Mouse (Mus musculus): ENCODE measurements around the gene Hormad2.

Hormad2 gene

DNA sequence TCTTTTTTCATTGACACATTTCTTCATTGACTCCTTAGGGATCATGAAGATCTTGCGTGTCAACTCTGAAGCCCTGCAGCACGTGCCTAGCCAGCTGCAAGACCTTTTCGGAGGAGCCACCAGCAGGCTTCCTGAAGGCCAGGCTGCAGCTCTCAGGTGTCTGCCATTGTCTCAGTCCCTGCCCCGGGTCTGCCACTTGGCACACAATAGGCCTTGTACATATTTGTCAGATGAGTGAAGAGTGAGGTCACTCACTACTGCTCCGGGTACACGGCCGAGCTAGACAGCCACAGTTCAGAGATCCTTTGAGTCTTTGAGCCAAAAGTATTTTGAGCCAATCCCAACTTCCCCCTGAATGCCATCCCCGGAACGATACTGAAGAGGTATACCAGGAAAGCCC lies 137.9 kb downstream of the Hormad2 start:
- no peak for DNase-seq (ENCODE audit: low spot score in 2 of 2)

- DNase-seq (ENCODE audit: low spot score in 2 of 2): no peak
Measured at GRCm38 (mm10) chr11:4302363-4302913, 138.5 kb downstream of the Hormad2 start.

DNA sequence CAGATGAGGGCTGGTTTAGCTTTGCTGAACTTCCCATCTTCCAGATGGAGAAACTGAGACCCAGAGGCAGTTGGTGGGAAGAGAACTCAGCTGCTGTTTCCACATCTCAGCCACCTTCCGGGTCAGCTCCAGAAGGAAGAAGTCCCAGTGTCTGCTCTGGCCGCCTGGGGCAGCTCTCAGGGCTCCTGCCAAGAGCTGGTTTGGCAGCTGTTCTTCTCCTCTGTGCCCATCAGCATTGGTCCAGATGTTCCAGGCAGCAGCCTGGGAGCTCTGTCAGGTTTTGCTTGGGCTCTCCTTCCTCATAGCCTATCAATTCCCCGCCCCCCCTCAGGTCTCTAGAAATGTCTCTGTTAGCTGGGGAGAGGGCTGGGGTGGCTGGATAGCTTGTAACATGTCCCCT lies 140.2 kb downstream of the Hormad2 start:
- DNase-seq (ENCODE audit: low spot score in 2 of 2): no peak

DNA sequence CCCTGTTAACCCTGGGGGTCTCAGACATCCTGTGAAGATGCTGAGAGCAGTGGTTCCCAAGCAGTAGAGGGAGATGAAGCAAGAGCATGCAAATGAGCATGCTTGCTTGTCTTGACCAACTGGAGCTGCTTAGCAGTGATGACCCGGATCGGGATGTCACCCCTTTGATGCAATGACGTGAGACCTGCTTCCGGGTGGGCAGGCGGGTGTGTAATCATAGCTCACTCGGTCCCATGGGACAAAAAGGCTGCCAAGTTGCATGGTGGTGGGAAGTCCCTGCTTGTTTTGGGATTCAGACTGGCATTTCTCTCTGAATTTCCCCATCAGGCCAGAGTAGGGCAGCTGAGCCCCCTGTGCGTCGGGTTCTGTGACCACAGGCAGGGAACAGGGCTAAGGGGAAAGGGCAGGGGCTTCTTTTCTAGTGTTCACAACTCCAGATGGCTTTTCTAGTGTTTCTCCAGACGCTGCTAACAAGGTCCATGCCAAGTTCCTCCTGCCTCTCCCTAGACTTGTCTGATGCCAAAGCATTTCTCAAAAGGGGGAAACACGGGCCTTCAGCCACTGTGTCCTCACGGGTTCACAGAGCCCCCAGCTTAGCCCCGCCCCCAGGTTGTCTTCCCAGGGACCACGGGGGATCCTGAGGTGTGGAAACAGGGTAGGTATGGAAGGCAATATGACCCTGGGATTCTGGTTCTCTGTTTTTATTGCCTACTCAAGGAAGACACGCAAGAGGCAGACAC lies 141.0 kb downstream of the Hormad2 start:
- DNase-seq (ENCODE audit: low spot score in 2 of 2): no peak

- DNase-seq (ENCODE audit: low spot score in 2 of 2): no peak
Measured at GRCm38 (mm10) chr11:4299191-4299590, 141.7 kb downstream of the Hormad2 start.

DNA sequence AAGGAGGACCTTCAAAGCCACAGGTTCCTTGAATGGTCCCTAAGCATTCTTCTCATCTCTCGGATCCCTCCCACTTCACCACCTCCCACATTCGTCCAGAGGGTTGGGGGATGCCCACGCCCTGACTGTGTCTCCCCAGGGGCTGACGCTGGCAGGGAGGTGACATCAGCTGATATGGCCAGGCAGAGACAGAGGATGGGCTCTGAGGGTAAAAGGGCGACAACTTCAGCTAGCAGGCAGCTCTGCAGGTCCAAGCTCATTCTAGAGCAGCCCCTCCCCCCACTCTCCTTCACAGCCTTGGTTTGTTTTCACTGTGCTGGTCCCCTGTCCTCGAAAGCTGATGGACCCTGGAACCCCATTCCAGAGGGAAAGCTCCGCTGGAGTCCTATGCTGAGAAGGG lies 142.3 kb downstream of the Hormad2 start:
- DNase-seq (ENCODE audit: low spot score in 2 of 2): no peak

DNA sequence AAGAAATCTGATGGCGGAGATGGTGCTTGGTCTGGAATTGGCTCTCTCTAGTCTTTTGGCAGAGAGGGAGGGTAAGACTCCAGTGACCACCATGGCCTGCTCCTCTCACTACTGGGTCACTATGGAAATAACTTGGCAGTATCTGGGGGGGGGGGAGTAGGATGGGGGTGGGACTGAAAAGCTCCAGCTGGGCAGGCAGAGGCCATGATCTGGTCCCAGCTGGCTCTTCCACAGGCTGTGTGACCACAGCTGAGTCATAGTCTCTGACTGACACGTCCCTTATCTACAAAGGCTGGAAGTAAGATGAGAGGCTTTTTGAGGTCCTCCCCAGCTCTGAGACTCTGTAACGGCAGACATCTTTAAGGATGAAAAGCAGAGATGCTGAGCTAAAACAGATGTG lies 143.2 kb downstream of the Hormad2 start:
- DNase-seq (ENCODE audit: low spot score in 2 of 2): no peak

DNA sequence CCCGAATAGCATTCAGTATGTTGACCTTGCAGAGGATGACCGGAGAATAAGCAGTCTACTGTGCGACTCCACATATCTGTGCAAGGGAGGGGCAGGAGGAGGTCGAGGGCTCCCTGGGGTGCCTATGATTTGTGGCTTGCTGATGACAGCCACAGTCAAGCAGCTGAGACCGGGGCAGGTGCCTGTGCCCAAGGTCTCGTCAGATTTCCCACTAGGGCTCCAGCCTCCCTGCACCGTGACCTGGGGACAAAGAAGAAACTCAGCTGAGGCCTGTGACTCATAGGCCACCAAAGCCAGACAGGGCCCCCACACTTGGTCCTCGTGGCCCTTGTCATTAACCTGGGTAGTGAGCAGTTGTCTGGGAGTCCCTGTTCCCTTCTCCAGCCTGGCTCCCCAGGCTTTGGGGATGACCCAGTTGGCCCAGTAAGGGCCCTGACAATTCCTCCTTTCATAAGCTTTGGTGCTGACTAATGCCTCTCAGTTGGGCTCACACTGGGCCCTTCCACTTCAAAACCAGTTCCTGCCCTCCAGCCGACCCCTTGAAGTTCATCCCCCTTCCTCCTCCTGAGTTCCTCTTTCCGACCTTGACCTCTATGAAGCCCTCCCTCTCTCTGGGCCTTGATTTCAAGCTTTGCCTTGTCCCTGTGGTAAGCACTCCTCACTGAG lies 144.2 kb downstream of the Hormad2 start:
- no peak for DNase-seq (ENCODE audit: low spot score in 2 of 2)

All from thymus, postnatal 10 days (tissue).